Comparison of ENCODE assay signal across 27 mouse cellular contexts in the genomic region with DNA sequence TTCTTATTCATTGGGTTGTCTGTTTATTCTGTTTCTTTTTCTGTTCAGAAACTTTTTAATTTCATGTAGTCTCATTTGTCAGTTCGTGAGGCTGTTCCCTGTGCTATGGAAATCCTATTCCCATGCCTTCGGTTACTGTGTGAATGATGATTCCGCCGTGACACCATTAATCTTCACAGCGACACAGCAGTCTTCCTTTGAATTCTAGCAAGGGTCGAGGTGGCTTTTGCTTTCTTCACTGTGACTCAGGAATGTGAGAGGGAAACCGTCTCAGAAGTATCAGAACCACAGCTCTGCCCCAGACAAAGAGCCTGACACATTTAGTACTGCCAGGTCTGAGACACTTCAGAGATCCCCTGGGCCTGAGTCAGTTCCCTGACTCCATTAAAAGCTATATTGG. TPM values are rescaled to one million over a fixed set of nuclear protein-coding genes. Genes with fewer than 3 reads are reported as not detected.
DNase-seq lines count a peak whose midpoint lies in the region; ATAC-seq and TF ChIP-seq lines count a peak whose summit lies in the region.
"Had no signal": no experiment of that assay in that cellular context is flagged by ENCODE, and none has a peak within 500 bp of the region (broad histone marks: within the 10 kb centered on the region; RNA-seq: fewer than 3 reads in every experiment).

No protein-coding gene starts in this region.

- ATAC-seq in heart, embryonic 11.5 days (replicated peaks; ENCODE audit: insufficient number of reproducible peaks, low FRiP score, low TSS enrichment), result no peak
- ATAC-seq in hindbrain, embryonic 11.5 days (ENCODE audit: low FRiP score), result no peak
- ATAC-seq in hindbrain, embryonic 16.5 days, result no peak
- ATAC-seq in heart, postnatal 0 days (ENCODE audit: insufficient read depth, low read depth), result no peak
- ATAC-seq in midbrain, embryonic 15.5 days (replicated peaks), result no peak; the same call in 1 of the 2 replicates
- ATAC-seq: intestine, embryonic 16.5 days; midbrain, embryonic 16.5 days; Patski had no signal

- no peak overlapping the region; the same call in 1 of the 2 replicates for H3K4me2 ChIP-seq in heart, embryonic 11.5 days
- H3K4me2 ChIP-seq in hindbrain, embryonic 11.5 days (replicated peaks; ENCODE audit: low read depth, low read length), result no peak overlapping the region
- no peak overlapping the region for H3K4me2 ChIP-seq in hindbrain, embryonic 16.5 days (ENCODE audit: low read length)
- no peak overlapping the region for H3K4me2 ChIP-seq in heart, postnatal 0 days (ENCODE audit: low read depth, low read length)
- H3K4me2 ChIP-seq in midbrain, embryonic 15.5 days, result no peak overlapping the region
- H3K4me2 ChIP-seq: embryonic facial prominence, embryonic 13.5 days; forebrain, embryonic 12.5 days; hindbrain, embryonic 15.5 days; kidney, embryonic 15.5 days; liver, embryonic 13.5 days had no signal

- no peak for TF ChIP-seq EP300 in heart, postnatal 0 days (IDR thresholded peaks at IDR 0.05; ENCODE audit: low read depth)

- H3K27ac ChIP-seq in heart, embryonic 11.5 days (ENCODE audit: low read depth, low read length), result peak overlapping the region; percentile 91
- H3K27ac ChIP-seq in hindbrain, embryonic 11.5 days (ENCODE audit: low read depth, low read length), result no peak overlapping the region
- H3K27ac ChIP-seq in hindbrain, embryonic 16.5 days (ENCODE audit: low read depth, low read length), result no peak overlapping the region
- peak overlapping the region; percentile 90 for H3K27ac ChIP-seq in heart, postnatal 0 days (ENCODE audit: low read depth)
- no peak overlapping the region for H3K27ac ChIP-seq in midbrain, embryonic 15.5 days
- H3K27ac ChIP-seq: embryonic facial prominence, embryonic 13.5 days; forebrain, embryonic 12.5 days; gastrocnemius, adult 2 months; hindbrain, embryonic 15.5 days; kidney, embryonic 15.5 days; left cerebral cortex, adult 2 months; liver, embryonic 13.5 days had no signal

- H3K4me1 ChIP-seq in heart, embryonic 11.5 days (ENCODE audit: control insufficient read depth, insufficient read depth, low read length), result peaks cover 32% of the 10 kb centered on the region
- 0 out of 2 replicates have a peak, but pooled peaks cover 2% of the 10 kb centered on the region for H3K4me1 ChIP-seq in hindbrain, embryonic 11.5 days (replicated peaks; ENCODE audit: control insufficient read depth, insufficient read depth, low read length)
- no peaks in the 10 kb centered on the region for H3K4me1 ChIP-seq in hindbrain, embryonic 16.5 days (ENCODE audit: control insufficient read depth, insufficient read depth, low read depth, low read length)
- H3K4me1 ChIP-seq in heart, postnatal 0 days (ENCODE audit: control insufficient read depth, insufficient read depth), result peaks cover 41% of the 10 kb centered on the region
- H3K4me1 ChIP-seq in midbrain, embryonic 15.5 days, result no peaks in the 10 kb centered on the region
- H3K4me1 ChIP-seq: embryonic facial prominence, embryonic 13.5 days; liver, embryonic 13.5 days had no signal

- H3K9me3 ChIP-seq in heart, embryonic 11.5 days (replicated peaks; ENCODE audit: control insufficient read depth, low read length), result no peaks in the 10 kb centered on the region
- H3K9me3 ChIP-seq in hindbrain, embryonic 11.5 days (ENCODE audit: control insufficient read depth, low read length), result no peaks in the 10 kb centered on the region
- no peaks in the 10 kb centered on the region for H3K9me3 ChIP-seq in hindbrain, embryonic 16.5 days (ENCODE audit: control insufficient read depth, low read length)
- no peaks in the 10 kb centered on the region for H3K9me3 ChIP-seq in heart, postnatal 0 days (replicated peaks; ENCODE audit: control insufficient read depth, low read length)
- no peaks in the 10 kb centered on the region for H3K9me3 ChIP-seq in midbrain, embryonic 15.5 days
- H3K9me3 ChIP-seq: embryonic facial prominence, embryonic 13.5 days; forebrain, embryonic 12.5 days; hindbrain, embryonic 15.5 days; kidney, embryonic 15.5 days; liver, embryonic 13.5 days had no signal

- no peak overlapping the region for H3K4me3 ChIP-seq in heart, embryonic 11.5 days (ENCODE audit: low read depth, low read length)
- no peak overlapping the region for H3K4me3 ChIP-seq in hindbrain, embryonic 11.5 days (ENCODE audit: low read depth, low read length)
- no peak overlapping the region for H3K4me3 ChIP-seq in hindbrain, embryonic 16.5 days (ENCODE audit: low read length)
- H3K4me3 ChIP-seq in heart, postnatal 0 days (ENCODE audit: low read depth, low read length), result no peak overlapping the region
- H3K4me3 ChIP-seq in midbrain, embryonic 15.5 days, result no peak overlapping the region
- H3K4me3 ChIP-seq: embryonic facial prominence, embryonic 13.5 days; erythroblast, embryonic 14.5 days; forebrain, embryonic 12.5 days; gastrocnemius, adult 2 months; hindbrain, embryonic 15.5 days; kidney, embryonic 15.5 days; left cerebral cortex, adult 2 months; liver, embryonic 13.5 days; myocyte had no signal

- no peak overlapping the region for H3K9ac ChIP-seq in heart, embryonic 11.5 days (ENCODE audit: low read depth, low read length)
- H3K9ac ChIP-seq in hindbrain, embryonic 11.5 days (ENCODE audit: low read depth, low read length), result no peak overlapping the region
- H3K9ac ChIP-seq in hindbrain, embryonic 16.5 days (ENCODE audit: low read depth, low read length), result no peak overlapping the region
- no peak overlapping the region for H3K9ac ChIP-seq in heart, postnatal 0 days (replicated peaks; ENCODE audit: low read depth, low read length)
- no peak overlapping the region for H3K9ac ChIP-seq in midbrain, embryonic 15.5 days
- H3K9ac ChIP-seq: embryonic facial prominence, embryonic 13.5 days; forebrain, embryonic 12.5 days; hindbrain, embryonic 15.5 days; kidney, embryonic 15.5 days; liver, embryonic 13.5 days had no signal

- H3K27me3 ChIP-seq in heart, embryonic 11.5 days (ENCODE audit: control insufficient read depth, insufficient read depth, low read length), result no peaks in the 10 kb centered on the region
- H3K27me3 ChIP-seq in hindbrain, embryonic 11.5 days (ENCODE audit: control insufficient read depth, insufficient read depth, low read length), result no peaks in the 10 kb centered on the region
- no peaks in the 10 kb centered on the region for H3K27me3 ChIP-seq in hindbrain, embryonic 16.5 days (replicated peaks; ENCODE audit: control insufficient read depth, insufficient read depth, low read length)
- H3K27me3 ChIP-seq in heart, postnatal 0 days (ENCODE audit: control insufficient read depth, insufficient read depth, low read length), result no peaks in the 10 kb centered on the region
- no peaks in the 10 kb centered on the region for H3K27me3 ChIP-seq in midbrain, embryonic 15.5 days (replicated peaks)
- H3K27me3 ChIP-seq: embryonic facial prominence, embryonic 13.5 days; forebrain, embryonic 12.5 days; hindbrain, embryonic 15.5 days; kidney, embryonic 15.5 days; liver, embryonic 13.5 days; Patski had no signal

- intact Hi-C loops in heart, postnatal 14 days (cut with DNase I), result loop anchor here (2.0 kb wide), 1 partner anchor 41 kb away; no protein-coding TSS in a partner anchor

- TF ChIP-seq CTCF in heart, postnatal 0 days (IDR thresholded peaks at IDR 0.05; ENCODE audit: low read depth), result no peak

- no peaks in the 10 kb centered on the region; the same call in 1 of the 2 replicates for H3K36me3 ChIP-seq in heart, embryonic 11.5 days (ENCODE audit: control insufficient read depth, insufficient read depth, low read length)
- no peaks in the 10 kb centered on the region for H3K36me3 ChIP-seq in hindbrain, embryonic 11.5 days (ENCODE audit: control insufficient read depth, insufficient read depth, low read length)
- H3K36me3 ChIP-seq in hindbrain, embryonic 16.5 days (ENCODE audit: control insufficient read depth, insufficient read depth, low read length), result no peaks in the 10 kb centered on the region
- peaks cover 23% of the 10 kb centered on the region for H3K36me3 ChIP-seq in heart, postnatal 0 days (replicated peaks; ENCODE audit: control insufficient read depth, insufficient read depth, low read length)
- H3K36me3 ChIP-seq in midbrain, embryonic 15.5 days (replicated peaks), result no peaks in the 10 kb centered on the region
- H3K36me3 ChIP-seq: embryonic facial prominence, embryonic 13.5 days; forebrain, embryonic 12.5 days; hindbrain, embryonic 15.5 days; kidney, embryonic 15.5 days; liver, embryonic 13.5 days had no signal

- WGBS in heart, embryonic 11.5 days (ENCODE audit: insufficient replicate concordance), result 32% methylated on average over 7 of the region's 7 CpGs
- WGBS in hindbrain, embryonic 11.5 days, result 42% methylated on average over 7 of the region's 7 CpGs
- 46% methylated on average over 7 of the region's 7 CpGs for WGBS in hindbrain, embryonic 16.5 days
- 29% methylated on average over 7 of the region's 7 CpGs for WGBS in heart, postnatal 0 days
- WGBS in midbrain, embryonic 15.5 days, result 70% methylated on average over 7 of the region's 7 CpGs

- no peak for DNase-seq in heart, postnatal 14 days
- DNase-seq in hindbrain, embryonic 11.5 days (ENCODE audit: low spot score), result peak; percentile 6
- peak; percentile 57 for DNase-seq in embryo, embryonic 10 days (ENCODE audit: low spot score)
- no peak for DNase-seq in heart, postnatal 0 days (ENCODE audit: low spot score)
- no peak for DNase-seq in layer of hippocampus, adult 9-10 months (ENCODE audit: low spot score)
- DNase-seq: adrenal gland, postnatal 36 days; cerebellum, adult 11 months; cerebellum, adult 9-11 months; gastrocnemius, adult 2 months; kidney, postnatal 4 days; liver, embryonic 13.5 days; lung, adult 2 months; lung, postnatal 14 days; thymus, adult 18-20 months had no signal

RNA-seq across cellular contexts. Expression of gene Pkp2, which starts 42.8 kb away (rescaled TPM):
- 95.7 and 114 TPM in 2 replicates for polyA plus RNA-seq in heart, embryonic 11.5 days (2014; fragmentation: Nextera tagmentation; extraction: Ambion mirVana)
- 100 to 1,000 TPM; 111 TPM for total RNA-seq in heart, postnatal 14 days (2021)
- 3.5 and 4.2 TPM in 2 replicates for polyA plus RNA-seq in hindbrain, embryonic 11.5 days (2014; fragmentation: Nextera tagmentation; extraction: Ambion mirVana)
- 1.6 and 1.8 TPM in 2 replicates for polyA plus RNA-seq in hindbrain, embryonic 16.5 days (2015; fragmentation: Nextera tagmentation; extraction: Ambion mirVana)
- total RNA-seq in heart, postnatal 0 days (2014; rRNA removed; ENCODE audit: low replicate concordance), result 172 and 198 TPM in 2 replicates
- 103 and 107 TPM in 2 replicates for polyA plus RNA-seq in heart, postnatal 0 days (2015; fragmentation: Nextera tagmentation; extraction: Ambion mirVana)
- 0.85 and 1.0 TPM in 2 replicates for polyA plus RNA-seq in midbrain, embryonic 15.5 days (2015; fragmentation: Nextera tagmentation; extraction: Ambion mirVana)
- polyA plus RNA-seq: erythroblast, embryonic 14.5 days had no signal

RNA-seq across cellular contexts. Expression of gene Yars2, which starts 46.9 kb away (rescaled TPM):
- 39.5 and 43.7 TPM in 2 replicates for polyA plus RNA-seq in heart, embryonic 11.5 days (2014; fragmentation: Nextera tagmentation; extraction: Ambion mirVana)
- total RNA-seq in heart, postnatal 14 days (2021), result 10 to 100 TPM; 27.1 to 27.8 TPM
- 38.7 and 41.7 TPM in 2 replicates for polyA plus RNA-seq in hindbrain, embryonic 11.5 days (2014; fragmentation: Nextera tagmentation; extraction: Ambion mirVana)
- 25.3 and 26.6 TPM in 2 replicates for polyA plus RNA-seq in hindbrain, embryonic 16.5 days (2015; fragmentation: Nextera tagmentation; extraction: Ambion mirVana)
- total RNA-seq in heart, postnatal 0 days (2014; rRNA removed; ENCODE audit: low replicate concordance), result 73.4 and 75.8 TPM in 2 replicates
- 30.7 and 31.3 TPM in 2 replicates for polyA plus RNA-seq in heart, postnatal 0 days (2015; fragmentation: Nextera tagmentation; extraction: Ambion mirVana)
- polyA plus RNA-seq in midbrain, embryonic 15.5 days (2015; fragmentation: Nextera tagmentation; extraction: Ambion mirVana), result 23.5 and 26.4 TPM in 2 replicates

Comparison
In these comparisons a context has a peak if more than half of its experiments do, and no peak if none do; other contexts are left out.
1. H3K27ac ChIP-seq: peak in heart, embryonic 11.5 days (single experiment) and heart, postnatal 0 days (single experiment); none in hindbrain, embryonic 11.5 days (single experiment), hindbrain, embryonic 16.5 days (single experiment) and midbrain, embryonic 15.5 days (single experiment).
2. DNase-seq: peak in hindbrain, embryonic 11.5 days (single experiment) and embryo, embryonic 10 days (single experiment); none in heart, postnatal 14 days (0 of 2), heart, postnatal 0 days (single experiment) and layer of hippocampus, adult 9-10 months (single experiment).
3. RNA of gene Pkp2, which starts 42.8 kb away (polyA plus RNA-seq): 103 to 107 TPM in heart, postnatal 0 days and 95.7 to 114 TPM in heart, embryonic 11.5 days; 3.5 to 4.2 TPM in hindbrain, embryonic 11.5 days, 1.6 to 1.8 TPM in hindbrain, embryonic 16.5 days and 0.85 to 1.0 TPM in midbrain, embryonic 15.5 days; every median in the first group is over 10 times any median in the second.